Mouse (Mus musculus): ENCODE results near the gene Ptpro. TPM values are rescaled to one million over a fixed set of nuclear protein-coding genes. Genes with fewer than 3 reads are reported as not detected.

Gene Ptpro
- polyA plus RNA-seq, 1 experiment, result not detected

GRCm38 (mm10) chr6:137253415-137253814 lies 1.3 kb downstream of the Ptpro start:
- TF ChIP-seq GATA1 (IDR thresholded peaks at IDR 0.05; ENCODE audit: low read length) (no peak), TAL1 (IDR thresholded peaks at IDR 0.05; ENCODE audit: low read length) (no peak)
- H3K9me3 ChIP-seq (ENCODE audit: control insufficient read depth, low read length), result no peaks in the 10 kb centered on the region; the same call in 1 of the 2 replicates
- no peaks in the 10 kb centered on the region for H3K4me1 ChIP-seq (ENCODE audit: control insufficient read depth)
- H3K36me3 ChIP-seq (ENCODE audit: control insufficient read depth), result no peaks in the 10 kb centered on the region
- H3K27me3 ChIP-seq (ENCODE audit: control insufficient read depth), result peaks cover 18% of the 10 kb centered on the region
- no peak overlapping the region for H3K4me3 ChIP-seq (replicated peaks)

- no peak overlapping the region for H3K4me3 ChIP-seq (replicated peaks)
- H3K27me3 ChIP-seq (ENCODE audit: control insufficient read depth), result no peaks in the 10 kb centered on the region
- peaks cover 10% of the 10 kb centered on the region for H3K9me3 ChIP-seq (ENCODE audit: control insufficient read depth, low read length)
- no peaks in the 10 kb centered on the region for H3K36me3 ChIP-seq (ENCODE audit: control insufficient read depth)
- TF ChIP-seq GATA1 (IDR thresholded peaks at IDR 0.05; ENCODE audit: low read length), result no peak
- no peak for TF ChIP-seq TAL1 (IDR thresholded peaks at IDR 0.05; ENCODE audit: low read length)
- no peaks in the 10 kb centered on the region for H3K4me1 ChIP-seq (ENCODE audit: control insufficient read depth)
These were observed 8.9 kb downstream of the Ptpro start for GRCm38 (mm10) chr6:137261033-137261432.

- H3K36me3 ChIP-seq (ENCODE audit: control insufficient read depth), result no peaks in the 10 kb centered on the region
- no peak for TF ChIP-seq TAL1 (IDR thresholded peaks at IDR 0.05; ENCODE audit: low read length)
- TF ChIP-seq GATA1 (IDR thresholded peaks at IDR 0.05; ENCODE audit: low read length), result no peak
- H3K9me3 ChIP-seq (ENCODE audit: control insufficient read depth, low read length), result peaks cover 10% of the 10 kb centered on the region
- H3K4me1 ChIP-seq (ENCODE audit: control insufficient read depth), result no peaks in the 10 kb centered on the region
- no peak overlapping the region for H3K4me3 ChIP-seq (replicated peaks)
- H3K27me3 ChIP-seq (ENCODE audit: control insufficient read depth), result no peaks in the 10 kb centered on the region
These were observed 10.0 kb downstream of the Ptpro start for GRCm38 (mm10) chr6:137262087-137262486.

- H3K27me3 ChIP-seq (ENCODE audit: control insufficient read depth), result no peaks in the 10 kb centered on the region
- no peak overlapping the region for H3K4me3 ChIP-seq (replicated peaks)
- H3K36me3 ChIP-seq (ENCODE audit: control insufficient read depth), result no peaks in the 10 kb centered on the region
- H3K9me3 ChIP-seq (ENCODE audit: control insufficient read depth, low read length), result peaks cover 12% of the 10 kb centered on the region
- no peaks in the 10 kb centered on the region for H3K4me1 ChIP-seq (ENCODE audit: control insufficient read depth)
- TF ChIP-seq GATA1 (IDR thresholded peaks at IDR 0.05; ENCODE audit: low read length) (no peak), TAL1 (IDR thresholded peaks at IDR 0.05; ENCODE audit: low read length) (no peak)
These were observed 15.9 kb downstream of the Ptpro start for GRCm38 (mm10) chr6:137268019-137268418.

- H3K4me3 ChIP-seq (replicated peaks), result no peak overlapping the region
- H3K4me1 ChIP-seq (ENCODE audit: control insufficient read depth), result no peaks in the 10 kb centered on the region
- TF ChIP-seq GATA1 (IDR thresholded peaks at IDR 0.05; ENCODE audit: low read length) (no peak), TAL1 (IDR thresholded peaks at IDR 0.05; ENCODE audit: low read length) (no peak)
- peaks cover 15% of the 10 kb centered on the region for H3K9me3 ChIP-seq (ENCODE audit: control insufficient read depth, low read length)
- H3K27me3 ChIP-seq (ENCODE audit: control insufficient read depth), result no peaks in the 10 kb centered on the region
- no peaks in the 10 kb centered on the region for H3K36me3 ChIP-seq (ENCODE audit: control insufficient read depth)
These were observed 16.5 kb downstream of the Ptpro start for GRCm38 (mm10) chr6:137268592-137268991.

GRCm38 (mm10) chr6:137272513-137272912 lies 20.4 kb downstream of the Ptpro start:
- Histone ChIP-seq H3K9me3 (ENCODE audit: control insufficient read depth, low read length) (peaks cover 16% of the 10 kb centered on the region), H3K36me3 (ENCODE audit: control insufficient read depth) (no peaks in the 10 kb centered on the region), H3K4me1 (ENCODE audit: control insufficient read depth) (no peaks in the 10 kb centered on the region), H3K4me3 (replicated peaks) (no peak overlapping the region), H3K27me3 (ENCODE audit: control insufficient read depth) (no peaks in the 10 kb centered on the region)
- TF ChIP-seq TAL1 (IDR thresholded peaks at IDR 0.05; ENCODE audit: low read length) (no peak), GATA1 (IDR thresholded peaks at IDR 0.05; ENCODE audit: low read length) (no peak)

GRCm38 (mm10) chr6:137277587-137277994 lies 25.5 kb downstream of the Ptpro start:
- TF ChIP-seq GATA1 (IDR thresholded peaks at IDR 0.05; ENCODE audit: low read length), result no peak
- no peak for TF ChIP-seq TAL1 (IDR thresholded peaks at IDR 0.05; ENCODE audit: low read length)
- H3K9me3 ChIP-seq (ENCODE audit: control insufficient read depth, low read length), result peaks cover 13% of the 10 kb centered on the region
- H3K27me3 ChIP-seq (ENCODE audit: control insufficient read depth), result no peaks in the 10 kb centered on the region

GRCm38 (mm10) chr6:137279576-137279975 lies 27.5 kb downstream of the Ptpro start:
- Histone ChIP-seq H3K4me1 (ENCODE audit: control insufficient read depth) (no peaks in the 10 kb centered on the region), H3K4me3 (replicated peaks) (no peak overlapping the region), H3K9me3 (ENCODE audit: control insufficient read depth, low read length) (peaks cover 9% of the 10 kb centered on the region), H3K27me3 (ENCODE audit: control insufficient read depth) (no peaks in the 10 kb centered on the region), H3K36me3 (ENCODE audit: control insufficient read depth) (no peaks in the 10 kb centered on the region)
- TF ChIP-seq TAL1 (IDR thresholded peaks at IDR 0.05; ENCODE audit: low read length) (no peak), GATA1 (IDR thresholded peaks at IDR 0.05; ENCODE audit: low read length) (no peak)

More at GRCm38 (mm10) chr6:137277587-137277994, 25.5 kb downstream of the Ptpro start:
- H3K4me1 ChIP-seq (ENCODE audit: control insufficient read depth), result no peaks in the 10 kb centered on the region
- no peak overlapping the region for H3K4me3 ChIP-seq (replicated peaks)
- no peaks in the 10 kb centered on the region for H3K36me3 ChIP-seq (ENCODE audit: control insufficient read depth)

GRCm38 (mm10) chr6:137281541-137282049 lies 29.5 kb downstream of the Ptpro start:
- Histone ChIP-seq H3K9me3 (ENCODE audit: control insufficient read depth, low read length) (peaks cover 6% of the 10 kb centered on the region), H3K4me3 (replicated peaks) (no peak overlapping the region), H3K36me3 (ENCODE audit: control insufficient read depth) (no peaks in the 10 kb centered on the region), H3K4me1 (ENCODE audit: control insufficient read depth) (no peaks in the 10 kb centered on the region), H3K27me3 (ENCODE audit: control insufficient read depth) (no peaks in the 10 kb centered on the region)
- TF ChIP-seq TAL1 (IDR thresholded peaks at IDR 0.05; ENCODE audit: low read length) (no peak), GATA1 (IDR thresholded peaks at IDR 0.05; ENCODE audit: low read length) (no peak)

- TF ChIP-seq GATA1 (IDR thresholded peaks at IDR 0.05; ENCODE audit: low read length) (no peak), TAL1 (IDR thresholded peaks at IDR 0.05; ENCODE audit: low read length) (no peak)
- no peak overlapping the region for H3K4me3 ChIP-seq (replicated peaks)
- no peaks in the 10 kb centered on the region for H3K27me3 ChIP-seq (ENCODE audit: control insufficient read depth)
- H3K36me3 ChIP-seq (ENCODE audit: control insufficient read depth), result no peaks in the 10 kb centered on the region
- H3K9me3 ChIP-seq (ENCODE audit: control insufficient read depth, low read length), result peaks cover 6% of the 10 kb centered on the region
- no peaks in the 10 kb centered on the region for H3K4me1 ChIP-seq (ENCODE audit: control insufficient read depth)
These were observed 29.9 kb downstream of the Ptpro start for GRCm38 (mm10) chr6:137282050-137282449.
